Mouse (Mus musculus): ENCODE data around the gene Gli2. TPM values are rescaled to one million over a fixed set of nuclear protein-coding genes. Genes with fewer than 3 reads are reported as not detected.

Gli2 gene
- polyA plus RNA-seq, 1 experiment from 2014 or later, result 15.1 TPM

DNA sequence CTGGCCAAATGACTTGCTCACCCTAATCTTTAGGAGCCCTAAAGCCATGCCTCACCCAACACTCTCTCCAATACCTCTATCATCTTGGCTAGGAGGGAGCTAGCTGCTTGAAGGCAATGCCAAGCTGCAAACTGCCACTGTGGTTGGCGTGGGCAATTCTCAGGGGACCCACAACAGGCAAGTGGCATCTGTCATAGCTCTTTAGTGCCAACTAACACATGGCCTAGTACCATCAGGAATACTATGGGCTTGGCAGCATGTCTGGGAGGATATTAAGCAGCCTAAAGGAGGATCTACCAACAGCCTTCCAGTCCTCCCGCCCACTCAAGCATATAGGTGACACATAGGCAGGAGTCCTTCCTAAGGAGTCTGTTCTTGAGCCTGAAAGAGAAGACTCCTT, 33.3 kb downstream of the Gli2 start:
- DNase-seq (no peak), ATAC-seq (ENCODE audit: insufficient read depth) (no peak)
- Histone ChIP-seq H3K27ac (ENCODE audit: low read depth) (no peak overlapping the region), H3K4me1 (ENCODE audit: insufficient read depth) (no peaks in the 10 kb centered on the region; the same call in 1 of the 2 replicates), H3K36me3 (ENCODE audit: insufficient read depth) (no peaks in the 10 kb centered on the region), H3K9me3 (ENCODE audit: low read depth, low read length) (no peaks in the 10 kb centered on the region), H3K4me2 (no peak overlapping the region), H3K27me3 (ENCODE audit: insufficient read depth, low read length) (0 out of 2 replicates have a peak, but pooled peaks cover 2% of the 10 kb centered on the region), H3K9ac (no peak overlapping the region), H3K4me3 (ENCODE audit: low read depth, low read length) (no peak overlapping the region)
- no peak for TF ChIP-seq CTCF (IDR thresholded peaks at IDR 0.05; ENCODE audit: low read depth)
- 83% methylated on average over 2 of the region's 2 CpGs for WGBS

- no peak overlapping the region for H3K9ac ChIP-seq
- H3K9me3 ChIP-seq (ENCODE audit: low read depth, low read length), result no peaks in the 10 kb centered on the region
- H3K4me2 ChIP-seq, result no peak overlapping the region
- TF ChIP-seq CTCF (IDR thresholded peaks at IDR 0.05; ENCODE audit: low read depth), result no peak
- no peaks in the 10 kb centered on the region; the same call in 1 of the 2 replicates for H3K4me1 ChIP-seq (ENCODE audit: insufficient read depth)
- no peak for ATAC-seq (ENCODE audit: insufficient read depth)
- no peak for DNase-seq
- no peak overlapping the region for H3K4me3 ChIP-seq (ENCODE audit: low read depth, low read length)
- no peak overlapping the region for H3K27ac ChIP-seq (ENCODE audit: low read depth)
- H3K36me3 ChIP-seq (ENCODE audit: insufficient read depth), result no peaks in the 10 kb centered on the region
- H3K27me3 ChIP-seq (ENCODE audit: insufficient read depth, low read length), result 0 out of 2 replicates have a peak, but pooled peaks cover 2% of the 10 kb centered on the region
These were observed 34.4 kb downstream of the Gli2 start for GRCm38 (mm10) chr1:119019056-119019455.

DNA sequence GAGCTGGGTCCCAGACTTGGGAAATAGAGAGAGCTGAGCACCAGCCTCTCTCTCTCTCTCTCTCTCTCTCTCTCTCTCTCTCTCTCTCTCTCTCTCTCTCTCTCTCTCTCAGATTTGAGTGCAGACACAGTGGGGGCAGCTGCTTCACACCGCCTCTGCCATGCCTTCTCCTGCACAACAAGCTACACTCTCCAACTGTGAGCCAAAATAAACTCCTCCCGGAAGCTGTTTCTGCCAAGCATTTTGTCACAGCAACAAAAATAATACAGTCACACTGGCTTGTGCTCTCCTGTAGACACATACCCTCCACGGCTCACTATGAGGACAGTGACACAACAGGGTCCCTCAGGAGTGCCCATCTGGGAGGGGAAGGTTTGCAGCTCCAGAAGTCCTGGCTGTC, 36.6 kb downstream of the Gli2 start:
- no peak overlapping the region for H3K4me3 ChIP-seq (ENCODE audit: low read depth, low read length)
- H3K9me3 ChIP-seq (ENCODE audit: low read depth, low read length), result no peaks in the 10 kb centered on the region

DNA sequence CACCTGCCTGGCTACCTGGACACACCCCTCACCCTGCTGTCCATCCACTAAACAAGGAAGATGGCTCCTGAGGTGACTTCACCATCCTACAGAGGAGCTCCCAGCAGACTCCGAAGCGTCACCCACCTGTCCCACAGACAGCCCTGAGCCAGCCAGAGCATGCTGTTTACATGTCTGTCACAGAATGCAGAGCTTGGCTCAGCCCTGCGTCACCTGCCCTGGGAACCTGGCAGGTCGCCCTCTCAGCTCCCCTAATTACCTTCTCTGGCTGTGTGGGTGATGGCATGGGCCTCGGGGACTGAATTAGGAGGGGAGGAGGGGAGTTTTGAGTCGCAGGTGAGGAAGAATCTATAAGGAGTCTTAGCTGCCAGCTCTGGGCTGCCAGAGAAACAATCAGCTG, 38.3 kb downstream of the Gli2 start:
- H3K36me3 ChIP-seq (ENCODE audit: insufficient read depth), result no peaks in the 10 kb centered on the region
- H3K27ac ChIP-seq (ENCODE audit: low read depth), result no peak overlapping the region
- ATAC-seq (ENCODE audit: insufficient read depth) (no peak), DNase-seq (no peak)
- H3K4me2 ChIP-seq, result no peak overlapping the region
- H3K9me3 ChIP-seq (ENCODE audit: low read depth, low read length), result no peaks in the 10 kb centered on the region
- WGBS, result 72% methylated on average over 6 of the region's 6 CpGs
- H3K4me3 ChIP-seq (ENCODE audit: low read depth, low read length), result no peak overlapping the region
- H3K27me3 ChIP-seq (ENCODE audit: insufficient read depth, low read length), result no peaks in the 10 kb centered on the region
- H3K9ac ChIP-seq, result no peak overlapping the region
- no peak for TF ChIP-seq CTCF (IDR thresholded peaks at IDR 0.05; ENCODE audit: low read depth)
- no peaks in the 10 kb centered on the region for H3K4me1 ChIP-seq (ENCODE audit: insufficient read depth)

More for the DNA sequence above, 36.6 kb downstream of the Gli2 start:
- 68% methylated on average over 3 of the region's 3 CpGs for WGBS
- no peak for ATAC-seq (ENCODE audit: insufficient read depth)
- TF ChIP-seq CTCF (IDR thresholded peaks at IDR 0.05; ENCODE audit: low read depth), result no peak
- H3K36me3 ChIP-seq (ENCODE audit: insufficient read depth), result no peaks in the 10 kb centered on the region
- no peaks in the 10 kb centered on the region for H3K4me1 ChIP-seq (ENCODE audit: insufficient read depth)
- H3K27ac ChIP-seq (ENCODE audit: low read depth), result no peak overlapping the region
- no peaks in the 10 kb centered on the region for H3K27me3 ChIP-seq (ENCODE audit: insufficient read depth, low read length)
- DNase-seq, result no peak
- no peak overlapping the region for H3K9ac ChIP-seq
- H3K4me2 ChIP-seq, result no peak overlapping the region

DNA sequence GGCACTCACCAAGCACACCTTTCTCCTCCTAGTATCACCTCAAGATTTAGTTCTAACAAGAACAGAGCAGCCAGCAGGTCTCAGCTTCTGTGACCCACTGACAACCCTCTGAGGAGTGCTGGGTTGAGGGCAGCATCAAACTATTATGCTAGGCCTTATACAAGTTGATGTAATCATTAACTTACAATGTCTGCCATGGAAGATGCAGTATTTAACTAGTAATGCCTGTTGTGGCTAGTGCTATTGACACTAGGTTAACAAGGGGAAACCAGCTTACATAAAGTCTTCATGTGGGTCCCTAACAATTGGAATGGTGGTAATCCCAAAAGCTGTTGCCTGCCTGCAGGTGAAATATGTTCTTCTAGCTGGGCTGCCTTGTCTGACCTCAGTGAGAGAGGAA, 44.5 kb downstream of the Gli2 start:
- no peaks in the 10 kb centered on the region for H3K9me3 ChIP-seq (ENCODE audit: low read depth, low read length)
- H3K4me2 ChIP-seq, result no peak overlapping the region
- DNase-seq (no peak), ATAC-seq (ENCODE audit: insufficient read depth) (no peak)
- H3K27ac ChIP-seq (ENCODE audit: low read depth), result no peak overlapping the region
- no peak overlapping the region for H3K4me3 ChIP-seq (ENCODE audit: low read depth, low read length)
- H3K4me1 ChIP-seq (ENCODE audit: insufficient read depth), result no peaks in the 10 kb centered on the region
- H3K36me3 ChIP-seq (ENCODE audit: insufficient read depth), result no peaks in the 10 kb centered on the region
- no peak overlapping the region for H3K9ac ChIP-seq
- no peaks in the 10 kb centered on the region for H3K27me3 ChIP-seq (ENCODE audit: insufficient read depth, low read length)
- TF ChIP-seq CTCF (IDR thresholded peaks at IDR 0.05; ENCODE audit: low read depth), result no peak

- DNase-seq (no peak), ATAC-seq (ENCODE audit: insufficient read depth) (no peak)
- H3K4me3 ChIP-seq (ENCODE audit: low read depth, low read length), result no peak overlapping the region
- no peak overlapping the region for H3K9ac ChIP-seq
- H3K4me2 ChIP-seq, result no peak overlapping the region
- peaks cover 11% of the 10 kb centered on the region; the same call in 1 of the 2 replicates for H3K36me3 ChIP-seq (ENCODE audit: insufficient read depth)
- TF ChIP-seq CTCF (IDR thresholded peaks at IDR 0.05; ENCODE audit: low read depth), result no peak
- H3K27ac ChIP-seq (ENCODE audit: low read depth), result no peak overlapping the region
- H3K4me1 ChIP-seq (ENCODE audit: insufficient read depth), result no peaks in the 10 kb centered on the region
- 22% methylated on average over 1 of the region's 1 CpGs for whole genome bisulfite sequencing
- H3K9me3 ChIP-seq (ENCODE audit: low read depth, low read length), result no peaks in the 10 kb centered on the region
- no peaks in the 10 kb centered on the region for H3K27me3 ChIP-seq (ENCODE audit: insufficient read depth, low read length)
These were observed 49.5 kb downstream of the Gli2 start for GRCm38 (mm10) chr1:119003852-119004398.

GRCm38 (mm10) chr1:119001454-119002034, 51.9 kb downstream of the Gli2 start:
- no peak for TF ChIP-seq CTCF (IDR thresholded peaks at IDR 0.05; ENCODE audit: low read depth)
- 65% methylated on average over 12 of the region's 12 CpGs for WGBS
- Histone ChIP-seq H3K9me3 (ENCODE audit: low read depth, low read length) (no peaks in the 10 kb centered on the region), H3K4me2 (no peak overlapping the region), H3K27me3 (ENCODE audit: insufficient read depth, low read length) (no peaks in the 10 kb centered on the region), H3K36me3 (ENCODE audit: insufficient read depth) (peaks cover 11% of the 10 kb centered on the region; the same call in 1 of the 2 replicates), H3K4me3 (ENCODE audit: low read depth, low read length) (no peak overlapping the region), H3K4me1 (ENCODE audit: insufficient read depth) (no peaks in the 10 kb centered on the region), H3K27ac (ENCODE audit: low read depth) (no peak overlapping the region), H3K9ac (no peak overlapping the region)
- no peak for ATAC-seq (ENCODE audit: insufficient read depth)
- DNase-seq, result no peak
